Mouse (Mus musculus) CH12.LX (cell line): ENCODE measurements around the gene 6430550D23Rik. TPM values are rescaled to one million over a fixed set of nuclear protein-coding genes. Genes with fewer than 3 reads are reported as not detected.

Source experiments
- DNase-seq: peaks from one replicate; pipeline ENCODE4 v3.0.0-alpha.2; 2013; ENCODE audit errors: extremely low read depth
- H3K27ac ChIP-seq: 2 replicates; pipeline ENCODE4 v1.5.1; 2012; ENCODE audit warnings: low read depth, mild to moderate bottlenecking, control low read depth, moderate library complexity; ENCODE audit not compliant: insufficient read depth
- H3K27me3 ChIP-seq: replicated peaks from 2 replicates; pipeline ENCODE3; 2012; ENCODE audit warnings: inconsistent platforms
- H3K36me3 ChIP-seq, 2 experiments: replicated peaks in 1 of 2; 2 replicates each; pipeline versions ENCODE3 to v1.6.1; 2012; ENCODE audit warnings: inconsistent platforms in 1 of 2, low read length in 1 of 2, mild to moderate bottlenecking in 1 of 2, mixed read lengths in 1 of 2, moderate library complexity in 1 of 2; ENCODE audit not compliant: control insufficient read depth in 1 of 2, insufficient read depth in 1 of 2
- H3K4me1 ChIP-seq, 2 experiments: 2 replicates each; pipeline ENCODE4 v1.6.1; 2012; ENCODE audit warnings: inconsistent platforms in 1 of 2, moderate library complexity in 1 of 2; ENCODE audit not compliant: insufficient read depth in 2 of 2, control insufficient read depth in 1 of 2
- H3K4me2 ChIP-seq: 2 replicates; pipeline ENCODE4 v1.6.1; 2012; ENCODE audit warnings: low read depth, mild to moderate bottlenecking, control low read depth; ENCODE audit not compliant: poor library complexity, insufficient read depth, severe bottlenecking
- H3K4me3 ChIP-seq, 3 experiments: fragments of 150-350 bp in 1 of 3; sonication (generic) in 1 of 3; replicated peaks in 1 of 3; 2 replicates each; pipeline versions ENCODE3 to v1.5.1; 2011 to 2012; ENCODE audit warnings: low read depth in 2 of 3, low read length in 2 of 3, mild to moderate bottlenecking in 2 of 3, moderate library complexity in 2 of 3, control low read depth in 1 of 3, improper control_type of control experiment in 1 of 3, inconsistent platforms in 1 of 3, mixed read lengths in 1 of 3; ENCODE audit not compliant: poor library complexity in 1 of 3
- H3K79me2 ChIP-seq: replicated peaks from 2 replicates; pipeline ENCODE4 v1.6.1; 2012; ENCODE audit warnings: mild to moderate bottlenecking, moderate library complexity; ENCODE audit not compliant: control insufficient read depth, poor library complexity, insufficient read depth, severe bottlenecking; ENCODE audit errors: extremely low read depth
- H3K9ac ChIP-seq: 2 replicates; pipeline ENCODE4 v1.6.1; 2012; ENCODE audit warnings: low read depth, mild to moderate bottlenecking, control low read depth, moderate library complexity; ENCODE audit not compliant: insufficient read depth
- H3K9me3 ChIP-seq: replicated peaks from 2 replicates; pipeline ENCODE3; 2012; ENCODE audit warnings: low read length, inconsistent platforms, mixed read lengths
- BHLHE40 ChIP-seq: IDR thresholded peaks from 2 replicates; pipeline ENCODE4 v1.6.1; 2011; ENCODE audit warnings: mild to moderate bottlenecking, low read depth, low read length, improper control_type of control experiment
- CHD1 ChIP-seq: IDR thresholded peaks from 2 replicates; pipeline ENCODE4 v1.6.1; 2012; ENCODE audit warnings: low read depth, low read length, improper control_type of control experiment, inconsistent platforms
- CHD2 ChIP-seq: IDR thresholded peaks from 2 replicates; pipeline ENCODE4 v1.6.1; 2011; ENCODE audit warnings: low read length, improper control_type of control experiment
- CTCF ChIP-seq, 2 experiments: IDR thresholded peaks in 1 of 2; conservative IDR thresholded peaks in 1 of 2; 2 replicates each; pipeline ENCODE4 v1.5.1; 2011 to 2012; ENCODE audit warnings: low read depth in 2 of 2, low read length in 2 of 2, improper control_type of control experiment in 1 of 2, inconsistent platforms in 1 of 2, mild to moderate bottlenecking in 1 of 2, moderate library complexity in 1 of 2
- E2F4 ChIP-seq: IDR thresholded peaks from 2 replicates; pipeline ENCODE4 v1.6.1; 2011; ENCODE audit warnings: low read depth, low read length, improper control_type of control experiment; ENCODE audit not compliant: insufficient replicate concordance
- EP300 ChIP-seq: IDR thresholded peaks from 2 replicates; pipeline ENCODE4 v1.6.1; 2011; ENCODE audit warnings: low read length, improper control_type of control experiment
- ETS1 ChIP-seq: conservative IDR thresholded peaks from 2 replicates; pipeline ENCODE4 v1.6.1; 2012; ENCODE audit warnings: low read depth, mild to moderate bottlenecking, inconsistent platforms, low read length, improper control_type of control experiment, moderate library complexity
- HCFC1 ChIP-seq: IDR thresholded peaks from 2 replicates; pipeline ENCODE4 v1.6.1; 2012; ENCODE audit warnings: low read depth, mild to moderate bottlenecking, inconsistent platforms, low read length, improper control_type of control experiment
- JUND ChIP-seq: conservative IDR thresholded peaks from 2 replicates; pipeline ENCODE4 v1.6.1; 2011; ENCODE audit warnings: low read depth, low read length, improper control_type of control experiment
- KAT2A ChIP-seq: IDR thresholded peaks from 2 replicates; pipeline ENCODE4 v1.6.1; 2012; ENCODE audit warnings: low read length, improper control_type of control experiment, inconsistent platforms; ENCODE audit not compliant: insufficient replicate concordance
- MAX ChIP-seq: IDR thresholded peaks from 2 replicates; pipeline ENCODE4 v1.6.1; 2011; ENCODE audit warnings: low read length, improper control_type of control experiment
- MAZ ChIP-seq: IDR thresholded peaks from 2 replicates; pipeline ENCODE4 v1.6.1; 2012; ENCODE audit warnings: low read depth, mild to moderate bottlenecking, inconsistent platforms, low read length, improper control_type of control experiment, moderate library complexity
- MEF2A ChIP-seq: IDR thresholded peaks from 2 replicates; pipeline ENCODE4 v1.6.1; 2014; ENCODE audit warnings: low read depth, mild to moderate bottlenecking, inconsistent platforms, low read length, improper control_type of control experiment, borderline replicate concordance
- MYC ChIP-seq: IDR thresholded peaks from 2 replicates; pipeline ENCODE4 v1.6.1; 2011; ENCODE audit warnings: low read depth, mild to moderate bottlenecking, improper control_type of control experiment, low read length
- POLR2A ChIP-seq: IDR thresholded peaks from 2 replicates; pipeline ENCODE4 v1.6.1; 2011; ENCODE audit warnings: low read depth, mild to moderate bottlenecking, improper control_type of control experiment, low read length
- RAD21 ChIP-seq: IDR thresholded peaks from 2 replicates; pipeline ENCODE4 v1.6.1; 2011; ENCODE audit warnings: low read depth, mild to moderate bottlenecking, low read length, improper control_type of control experiment, moderate library complexity
- SIN3A ChIP-seq: IDR thresholded peaks from 2 replicates; pipeline ENCODE4 v1.6.1; 2012; ENCODE audit warnings: low read length, improper control_type of control experiment, inconsistent platforms
- TBP ChIP-seq: conservative IDR thresholded peaks from 2 replicates; pipeline ENCODE4 v1.6.1; 2011; ENCODE audit warnings: low read depth, low read length, improper control_type of control experiment
- TCF12 ChIP-seq: IDR thresholded peaks from 2 replicates; pipeline ENCODE4 v1.6.1; 2014; ENCODE audit warnings: low read depth, mild to moderate bottlenecking, inconsistent platforms, low read length, improper control_type of control experiment
- ZC3H11A ChIP-seq: IDR thresholded peaks from 2 replicates; pipeline ENCODE4 v1.6.1; 2012; ENCODE audit warnings: low read depth, mild to moderate bottlenecking, inconsistent platforms, low read length, improper control_type of control experiment
- ZKSCAN1 ChIP-seq: IDR thresholded peaks from 2 replicates; pipeline ENCODE4 v1.6.1; 2012; ENCODE audit warnings: low read depth, inconsistent platforms, low read length, improper control_type of control experiment, borderline replicate concordance
- ZMIZ1 ChIP-seq: IDR thresholded peaks from 2 replicates; pipeline ENCODE4 v1.6.1; 2012; ENCODE audit warnings: low read depth, mild to moderate bottlenecking, inconsistent platforms, low read length, improper control_type of control experiment
- dilution Hi-C: fragments of 300-500 bp; cut with MboI; formaldehyde crosslinking; loops from 2 replicates; pipeline ENCODE4 v1.14.3; 2020; ENCODE audit warnings: low sequenced_read_pairs; ENCODE audit not compliant: extremely low pct_unique_long_range_greater_than_20kb, extremely low pct_ligation_motif_present
- in situ Hi-C: fragments of 300-500 bp; cut with MboI; formaldehyde crosslinking; loops from 3 replicates; pipeline ENCODE4 v1.14.3; 2019; ENCODE audit warnings: low sequenced_read_pairs, low pct_ligation_motif_present, low pct_unique_long_range_greater_than_20kb, mixed read lengths
- polyA plus RNA-seq: library from polyadenylated mRNA; unstranded; fragments of >175 nt; gene quantifications from 2 replicates; pipeline ENCODE4 v1.2.1, GENCODE M21; 2012; ENCODE audit warnings: low read depth; ENCODE audit not compliant: insufficient read length
- total RNA-seq, 2 experiments: library from RNA; depleted of rRNA; stranded (reverse); fragments of 300-350 nt in 1 of 2; fragments of >200 nt in 1 of 2; gene quantifications; 2 replicates each; pipeline ENCODE4 v1.2.3; 2012 to 2014

Gene 6430550D23Rik
- total and polyA plus RNA-seq, 3 experiments, result 0.78 to 1.4 (median 0.81) TPM

GRCm38 (mm10) chr2:155947390-155948002 lies 60.3 kb downstream of the 6430550D23Rik start:
- dilution Hi-C loops, result no loop called here
- H3K9ac ChIP-seq, result no peak overlapping the region
- H3K4me3 ChIP-seq, result no peak overlapping the region
- peaks cover 2% of the 10 kb centered on the region for H3K27me3 ChIP-seq
- DNase-seq, result no peak
- no peak overlapping the region for H3K4me2 ChIP-seq
- no peaks in the 10 kb centered on the region for H3K9me3 ChIP-seq
- no peaks in the 10 kb centered on the region for H3K36me3 ChIP-seq
- no peaks in the 10 kb centered on the region for H3K79me2 ChIP-seq
- in situ Hi-C loops, result loop anchor here (25.0 kb wide), 1 partner anchor 260 kb away; the partner anchor contains the start of gene Trpc4ap
- H3K27ac ChIP-seq, result no peak overlapping the region
- H3K4me1 ChIP-seq, result no peaks in the 10 kb centered on the region; a peak in 1 of 4 replicates
- TF ChIP-seq E2F4 (no peak), ZMIZ1 (no peak), BHLHE40 (no peak), MAX (no peak), KAT2A (no peak), MAZ (no peak), EP300 (no peak), ZKSCAN1 (no peak), CHD1 (no peak), HCFC1 (no peak), SIN3A (no peak), CHD2 (no peak), CTCF (conservative IDR thresholded peaks at IDR 0.05 in 1 of 2, IDR thresholded peaks at IDR 0.05 in 1 of 2; ENCODE audit: low read depth in 2 of 2, low read length in 2 of 2) (no peak), MYC (no peak), MEF2A (no peak), POLR2A (no peak), TBP (no peak), TCF12 (no peak)

DNA sequence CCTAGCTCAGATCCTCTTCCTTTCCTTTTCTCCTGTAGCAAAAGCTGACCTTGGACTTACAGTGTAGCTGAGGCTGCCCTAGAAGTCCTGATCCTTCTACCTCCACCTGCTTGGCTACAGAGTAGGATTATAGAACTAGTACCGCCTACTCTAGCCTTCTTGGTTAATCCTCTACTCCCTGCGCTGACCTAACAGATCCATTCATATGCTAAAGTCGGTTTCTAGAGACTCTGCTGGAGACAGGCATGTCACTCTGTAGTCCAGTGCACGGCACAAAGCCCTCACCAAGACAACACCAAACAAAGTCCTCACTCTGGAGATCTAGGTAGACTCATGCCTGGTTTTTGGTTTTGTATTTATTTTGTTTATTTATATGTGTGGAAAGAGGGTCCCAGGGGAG lies 61.3 kb downstream of the 6430550D23Rik start:
- Histone ChIP-seq H3K79me2 (no peaks in the 10 kb centered on the region), H3K27ac (no peak overlapping the region), H3K36me3 (no peaks in the 10 kb centered on the region)
- dilution Hi-C loops, result no loop called here
- TF ChIP-seq RAD21 (no peak), ZKSCAN1 (no peak), ZC3H11A (no peak), KAT2A (no peak), TCF12 (no peak), HCFC1 (no peak), SIN3A (no peak), ETS1 (no peak), CHD1 (no peak), JUND (no peak), E2F4 (no peak), ZMIZ1 (no peak)
- TF ChIP-seq, all 38 proteins: peak for 0
- Histone ChIP-seq H3K4me3 (no peak overlapping the region), H3K9me3 (no peaks in the 10 kb centered on the region), H3K27me3 (peaks cover 1% of the 10 kb centered on the region), H3K4me1 (no peaks in the 10 kb centered on the region; a peak in 1 of 4 replicates), H3K4me2 (no peak overlapping the region), H3K9ac (no peak overlapping the region)
- no peak for DNase-seq
- in situ Hi-C loops, result loop anchor here (25.0 kb wide), 1 partner anchor 259 kb away; the partner anchor contains the start of gene Trpc4ap
